Mouse (Mus musculus) MEL-GATA-1-ER (cell line): ENCODE data around the gene Cyp1b1.

Experiments used
- DNase-seq: peaks from one replicate; pipeline ENCODE4 v3.0.0-alpha.2; 2012; ENCODE audit warnings: low read depth; ENCODE audit errors: extremely low read depth

Gene Cyp1b1

DNA sequence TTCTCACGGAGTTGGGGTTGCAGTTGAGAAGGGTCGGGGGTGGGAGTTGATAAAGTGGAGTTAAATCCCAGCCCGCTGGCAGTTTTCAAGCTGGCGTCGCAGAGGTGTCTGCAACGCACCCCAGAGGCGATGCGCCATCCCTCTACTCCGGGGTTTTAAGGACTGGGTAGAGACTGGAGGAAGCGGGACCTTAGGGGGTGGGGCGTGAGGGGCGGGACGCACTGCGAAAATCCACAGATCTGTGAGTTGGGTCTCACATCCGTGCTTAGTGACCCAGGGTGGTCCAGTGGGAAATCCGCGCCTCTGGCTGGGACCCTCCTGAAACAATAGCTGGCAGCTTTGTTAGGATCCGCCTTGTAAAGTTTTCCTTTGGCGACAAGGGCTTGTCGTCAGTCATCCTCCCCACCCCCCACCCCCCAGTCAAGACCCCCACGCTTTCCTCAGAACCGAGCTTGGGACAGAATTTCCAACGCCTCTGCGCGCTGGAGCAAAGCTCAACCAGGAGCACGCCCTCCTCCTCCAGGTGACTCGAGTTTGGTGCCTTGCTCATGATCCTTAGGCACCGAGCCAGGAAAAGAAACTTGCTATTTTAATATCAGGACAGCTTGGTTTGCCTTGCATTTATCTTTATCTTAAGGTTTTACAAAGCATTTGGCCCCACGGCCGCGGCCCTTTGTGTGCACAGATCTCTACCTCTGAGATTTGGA lies at the start of gene Cyp1b1:
TSS of gene Cyp1b1 (minus strand) at position 131 of the 707 bp plus-strand sequence.
- DNase-seq, result no peak

DNA sequence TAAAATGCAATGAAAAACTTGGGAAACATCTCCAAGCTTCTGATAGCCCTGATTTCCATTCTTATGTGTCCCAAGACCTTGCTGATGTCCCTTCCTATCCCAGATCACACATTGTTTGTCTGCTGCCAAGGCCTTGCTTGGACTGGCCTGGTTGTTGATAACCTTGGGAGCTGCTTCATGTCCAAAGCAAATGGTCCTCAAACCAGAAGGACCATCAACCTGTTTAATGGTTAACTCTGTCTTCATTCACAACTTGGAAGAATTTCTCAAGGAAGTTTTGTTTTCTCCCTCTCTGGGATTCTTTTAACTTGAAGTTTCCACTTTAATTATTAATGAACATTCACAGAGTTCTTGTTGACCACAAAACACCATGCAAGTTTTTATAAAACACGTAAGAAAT lies 47.0 kb upstream of the Cyp1b1 start:
- DNase-seq, result no peak

GRCm38 (mm10) chr17:79753831-79754230 lies 39.0 kb upstream of the Cyp1b1 start:
- DNase-seq, result no peak

GRCm38 (mm10) chr17:79752836-79753235 lies 38.0 kb upstream of the Cyp1b1 start:
- peak; percentile 6 for DNase-seq

- no peak for DNase-seq
Observed at GRCm38 (mm10) chr17:79751661-79752191, 36.9 kb upstream of the Cyp1b1 start.

- no peak for DNase-seq
Observed at GRCm38 (mm10) chr17:79749647-79750046, 34.8 kb upstream of the Cyp1b1 start.

- no peak for DNase-seq
Observed at GRCm38 (mm10) chr17:79746954-79747353, 32.1 kb upstream of the Cyp1b1 start.

- no peak for DNase-seq
Observed at GRCm38 (mm10) chr17:79746146-79746591, 31.3 kb upstream of the Cyp1b1 start.

- no peak for DNase-seq
Observed at GRCm38 (mm10) chr17:79745051-79745731, 30.3 kb upstream of the Cyp1b1 start.

DNA sequence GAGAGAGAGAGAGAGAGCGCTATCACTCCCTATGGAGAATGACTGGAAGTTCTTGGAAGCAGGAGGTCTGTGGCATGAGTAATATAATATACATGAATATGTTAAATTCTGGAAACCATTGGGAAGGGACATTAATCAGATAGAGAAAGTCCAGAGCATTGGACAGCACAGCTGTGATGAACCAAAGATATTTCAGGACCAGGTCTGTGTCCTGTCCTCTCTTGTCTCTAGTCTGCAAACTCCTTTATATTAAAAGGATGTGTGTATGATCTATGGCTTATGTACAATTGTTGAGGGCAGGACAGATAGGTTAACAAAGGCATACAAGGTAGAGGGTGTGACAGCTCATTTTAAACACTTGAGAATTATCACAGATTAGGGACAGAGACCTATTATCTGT lies 28.6 kb upstream of the Cyp1b1 start:
- DNase-seq, result no peak

GRCm38 (mm10) chr17:79742635-79743034 lies 27.8 kb upstream of the Cyp1b1 start:
- no peak for DNase-seq

- DNase-seq, result no peak
Observed at GRCm38 (mm10) chr17:79738847-79739498, 24.1 kb upstream of the Cyp1b1 start.

DNA sequence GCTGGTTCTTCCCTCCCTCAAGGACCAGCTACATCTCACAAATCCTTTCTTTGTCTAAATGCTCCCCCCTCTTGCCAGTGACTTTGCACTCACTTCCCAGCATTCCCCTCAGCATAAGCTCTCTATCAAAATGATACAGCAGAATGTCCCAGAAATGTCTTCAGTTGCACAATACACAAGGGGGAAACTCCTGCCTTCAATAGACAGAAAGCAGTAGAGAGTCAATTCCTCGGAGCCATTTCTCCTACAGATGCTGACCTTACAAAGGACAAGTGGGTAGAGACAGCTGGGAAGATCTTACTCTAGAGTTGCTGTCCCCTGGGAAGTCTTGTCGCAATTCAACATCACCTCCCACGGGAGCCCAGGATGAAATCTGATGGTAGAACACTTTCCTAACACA lies 22.7 kb upstream of the Cyp1b1 start:
- no peak for DNase-seq

DNA sequence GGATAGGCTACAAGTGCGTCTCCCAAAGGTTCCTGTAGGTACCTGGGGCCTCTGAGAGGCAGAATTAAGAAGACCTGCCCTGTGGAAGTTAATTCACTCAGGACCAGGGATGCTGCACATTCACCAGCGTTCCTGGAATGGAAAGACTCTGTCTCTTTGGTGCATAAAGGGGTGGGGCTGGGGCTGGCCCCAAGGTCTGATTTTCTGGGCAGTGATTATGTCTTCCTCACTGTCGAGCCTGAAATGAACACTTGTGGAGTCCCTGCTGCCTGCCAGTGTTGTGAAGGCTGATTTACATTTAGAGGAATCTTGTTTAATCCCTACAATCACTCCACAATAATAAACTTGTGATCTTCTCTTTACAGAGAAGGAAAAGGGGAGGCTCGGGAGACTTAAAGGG lies 18.2 kb upstream of the Cyp1b1 start:
- no peak for DNase-seq

DNA sequence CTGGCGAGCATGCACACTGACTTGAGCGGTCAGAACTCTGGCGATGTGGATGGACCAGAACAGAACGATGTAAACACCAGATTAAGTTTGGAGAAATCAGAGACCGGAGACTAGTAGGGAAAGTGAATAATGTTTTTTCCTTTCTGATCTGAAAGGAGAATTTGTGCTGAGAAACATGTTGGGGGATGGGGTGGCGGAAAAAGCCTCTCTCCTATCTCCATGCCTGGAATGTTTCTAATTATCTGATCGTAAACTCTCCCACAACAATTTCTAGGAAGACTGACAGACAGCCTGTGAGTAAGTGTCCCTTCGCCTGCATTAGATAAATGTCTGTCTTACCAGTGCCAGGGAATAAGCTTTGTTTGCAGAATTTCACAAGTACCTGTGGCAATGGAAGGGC lies 16.1 kb upstream of the Cyp1b1 start:
- DNase-seq, result no peak

DNA sequence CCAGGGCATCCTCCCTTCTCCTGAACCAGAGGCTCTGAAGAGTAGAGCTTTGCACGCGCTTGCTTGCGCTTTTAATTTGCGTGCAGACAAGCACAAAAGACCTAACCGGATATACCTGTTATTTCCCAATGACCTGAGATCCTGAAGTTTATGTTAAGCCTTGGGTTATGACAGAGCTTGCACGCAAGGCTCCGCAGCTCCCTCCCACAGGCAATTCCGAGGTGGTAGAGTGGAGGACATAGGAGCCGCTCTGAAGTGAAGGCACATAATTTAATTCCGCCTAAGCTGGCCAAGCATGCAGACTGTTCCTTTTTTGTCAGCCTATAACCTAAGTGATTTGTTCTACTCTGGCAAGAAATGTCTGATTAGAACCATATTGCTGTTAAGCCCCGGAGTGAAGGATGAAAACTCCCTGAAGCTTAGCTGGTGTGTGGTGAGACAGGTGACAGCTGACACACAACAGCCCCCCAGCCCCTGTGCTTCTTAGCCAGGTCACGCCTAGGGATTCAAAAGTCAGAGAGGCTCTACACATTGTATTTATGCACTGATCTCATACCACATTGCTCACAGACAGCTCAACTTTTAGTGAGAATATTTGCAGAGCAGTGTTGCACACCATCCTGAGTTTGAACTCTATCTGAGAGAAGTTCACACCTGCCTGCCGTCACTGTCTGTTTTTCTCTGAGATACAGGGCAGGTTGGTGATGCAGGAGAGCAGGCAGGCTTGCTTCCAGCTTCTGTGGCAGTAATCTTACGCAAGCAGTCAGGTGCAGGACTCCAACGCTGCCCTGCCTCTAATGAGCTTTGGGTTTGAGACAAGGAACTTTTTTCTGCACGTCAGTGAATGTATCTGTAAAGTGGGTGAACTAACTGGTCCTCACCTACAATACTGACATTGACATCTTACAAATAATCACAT lies 14.0 kb upstream of the Cyp1b1 start:
- no peak for DNase-seq

DNA sequence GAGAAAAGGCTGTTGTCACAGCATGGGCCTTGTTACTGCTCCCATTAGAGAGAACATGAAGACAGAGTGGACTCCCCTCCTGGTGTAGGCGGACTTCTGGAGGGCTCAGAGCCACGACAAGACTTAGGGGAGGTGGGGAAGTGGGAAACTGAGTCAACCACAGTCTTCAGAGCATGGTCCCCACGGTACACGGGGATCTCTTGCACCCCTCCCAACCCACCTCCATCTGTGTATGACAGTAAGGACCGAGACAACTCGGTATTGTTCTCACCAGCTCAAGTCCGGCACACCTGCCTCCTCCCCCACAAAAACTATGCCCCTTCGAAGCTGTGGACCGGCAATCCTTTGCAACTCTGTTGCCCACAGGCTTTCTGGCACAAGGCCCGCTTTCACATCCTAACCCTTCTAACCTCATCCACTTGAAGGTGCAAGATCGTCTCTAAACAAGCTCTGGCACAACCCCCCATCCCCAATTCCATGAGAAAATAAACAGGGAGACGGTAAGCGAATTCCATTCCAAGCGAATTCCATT lies 13.3 kb upstream of the Cyp1b1 start:
- DNase-seq, result no peak

- no peak for DNase-seq
Observed at GRCm38 (mm10) chr17:79726613-79727012, 11.8 kb upstream of the Cyp1b1 start.

GRCm38 (mm10) chr17:79720681-79721080 lies 5.8 kb upstream of the Cyp1b1 start:
- DNase-seq, result no peak

- no peak for DNase-seq
Observed at GRCm38 (mm10) chr17:79715649-79716143, 835 bp upstream of the Cyp1b1 start.
